ENCODE assay signal across 10 mouse cellular contexts in genomic region chr19:12012615-12013014, GRCm38 (mm10). TPM values are rescaled to one million over a fixed set of nuclear protein-coding genes. Genes with fewer than 3 reads are reported as not detected.
A peak's percentile ranks its signal among the peaks of the same experiment; 100 is the strongest.
DNase-seq lines count a peak whose midpoint lies in the region; ATAC-seq and TF ChIP-seq lines count a peak whose summit lies in the region.
"Had no signal": no experiment of that assay in that cellular context is flagged by ENCODE, and none has a peak within 500 bp of the region (broad histone marks: within the 10 kb centered on the region; RNA-seq: fewer than 3 reads in every experiment).

No protein-coding gene starts in this region.

- H3K9ac ChIP-seq in limb, embryonic 11.5 days (ENCODE audit: low read length) = no peak overlapping the region
- H3K9ac ChIP-seq in neural tube, embryonic 15.5 days (replicated peaks) = no peak overlapping the region

- H3K4me1 ChIP-seq in lung, adult 2 months (ENCODE audit: control insufficient read depth, insufficient read depth, low read length) = no peaks in the 10 kb centered on the region
- H3K4me1 ChIP-seq in forebrain, embryonic 10.5 days = peaks cover 13% of the 10 kb centered on the region
- H3K4me1 ChIP-seq in limb, embryonic 11.5 days (ENCODE audit: control insufficient read depth, insufficient read depth, low read length) = no peaks in the 10 kb centered on the region
- peaks cover 13% of the 10 kb centered on the region; the same call in 1 of the 2 replicates for H3K4me1 ChIP-seq in neural tube, embryonic 15.5 days

- peak overlapping the region; percentile 77 for H3K27ac ChIP-seq in forebrain, embryonic 10.5 days
- H3K27ac ChIP-seq in limb, embryonic 11.5 days (replicated peaks; ENCODE audit: low read depth, low read length) = no peak overlapping the region
- no peak overlapping the region for H3K27ac ChIP-seq in neural tube, embryonic 15.5 days (replicated peaks)

- TF ChIP-seq POLR2A in lung, adult 2 months (IDR thresholded peaks at IDR 0.05; ENCODE audit: borderline replicate concordance, extremely low read depth, low read depth, low read length) = no peak

- H3K27me3 ChIP-seq in forebrain, embryonic 10.5 days (ENCODE audit: poor library complexity, severe bottlenecking) = no peaks in the 10 kb centered on the region
- no peaks in the 10 kb centered on the region for H3K27me3 ChIP-seq in limb, embryonic 11.5 days (ENCODE audit: control insufficient read depth, insufficient read depth, low read length)
- no peaks in the 10 kb centered on the region for H3K27me3 ChIP-seq in neural tube, embryonic 15.5 days (replicated peaks)

- H3K36me3 ChIP-seq in forebrain, embryonic 10.5 days (replicated peaks) = no peaks in the 10 kb centered on the region
- H3K36me3 ChIP-seq in limb, embryonic 11.5 days (ENCODE audit: control insufficient read depth, insufficient read depth, low read length) = no peaks in the 10 kb centered on the region
- H3K36me3 ChIP-seq in neural tube, embryonic 15.5 days = no peaks in the 10 kb centered on the region

- peak overlapping the region; percentile 89 for H3K4me3 ChIP-seq in lung, adult 2 months (replicated peaks; ENCODE audit: extremely low read depth, low read depth, low read length)
- H3K4me3 ChIP-seq in forebrain, embryonic 10.5 days = peak overlapping the region; percentile 57
- peak overlapping the region; percentile 59 for H3K4me3 ChIP-seq in limb, embryonic 11.5 days (ENCODE audit: low read depth, low read length)
- peak overlapping the region; percentile 61 for H3K4me3 ChIP-seq in neural tube, embryonic 15.5 days (replicated peaks)

- H3K9me3 ChIP-seq in forebrain, embryonic 10.5 days = no peaks in the 10 kb centered on the region
- H3K9me3 ChIP-seq in limb, embryonic 11.5 days (ENCODE audit: control insufficient read depth, low read length) = no peaks in the 10 kb centered on the region
- no peaks in the 10 kb centered on the region for H3K9me3 ChIP-seq in neural tube, embryonic 15.5 days (replicated peaks)

- no peak for ATAC-seq in limb, embryonic 11.5 days (ENCODE audit: insufficient number of reproducible peaks, low FRiP score, low TSS enrichment, low read depth)
- no peak for ATAC-seq in neural tube, embryonic 15.5 days (ENCODE audit: low FRiP score)

- H3K4me2 ChIP-seq in limb, embryonic 11.5 days (ENCODE audit: low read depth, severe bottlenecking) = peak overlapping the region; percentile 48
- H3K4me2 ChIP-seq in neural tube, embryonic 15.5 days = peak overlapping the region; percentile 76

- no peak for DNase-seq in lung, adult 2 months
- DNase-seq in lung, postnatal 10 days = no peak
- DNase-seq in forebrain, embryonic 10.5 days (ENCODE audit: extremely low spot score, low spot score) = no peak
- DNase-seq in limb, embryonic 11.5 days (ENCODE audit: low spot score) = no peak
- no peak for DNase-seq in T-cell, adult 2 months (ENCODE audit: low spot score)
- no peak for DNase-seq in adrenal gland, adult (ENCODE audit: inconsistent age in 2 of 2, low spot score in 1 of 2)
- no peak for DNase-seq in left cerebral cortex, adult 8-10 months (ENCODE audit: low spot score in 2 of 2)

- under 1% methylated on average over 10 of the region's 10 CpGs for WGBS in lung, adult 2 months
- WGBS in forebrain, embryonic 10.5 days = 3% methylated on average over 10 of the region's 10 CpGs
- 2% methylated on average over 10 of the region's 10 CpGs for WGBS in limb, embryonic 11.5 days
- WGBS in neural tube, embryonic 15.5 days = 1% methylated on average over 10 of the region's 10 CpGs

- TF ChIP-seq CTCF in lung, adult 2 months (IDR thresholded peaks at IDR 0.05; ENCODE audit: insufficient read depth, low read length) = no peak

RNA-seq across cellular contexts. Expression of gene Olfr1423, which starts 28.5 kb away (rescaled TPM):
- polyA plus RNA-seq in lung, adult 2 months (2012; rRNA removed) = not detected in 2 replicates
- polyA plus RNA-seq in forebrain, embryonic 10.5 days (2016; fragmentation: Nextera tagmentation; extraction: Ambion mirVana) = 0.04 TPM in 2 replicates
- not detected in 2 replicates for polyA plus RNA-seq in limb, embryonic 11.5 days (2014; fragmentation: Nextera tagmentation; extraction: Ambion mirVana)
- not detected in 2 replicates for polyA plus RNA-seq in neural tube, embryonic 15.5 days (2015; fragmentation: Nextera tagmentation; extraction: Ambion mirVana)
- not detected for total RNA-seq in left cerebral cortex, adult 8-10 months (2022)
- total RNA-seq: adrenal gland, adult 2 months; gastrocnemius, postnatal 36 days had no signal
- polyA plus RNA-seq: adrenal gland, adult 2 months had no signal

RNA-seq across cellular contexts. Expression of gene Osbp, which starts 46.9 kb away (rescaled TPM):
- 14.0 and 23.4 TPM in 2 replicates for polyA plus RNA-seq in lung, adult 2 months (2012; rRNA removed)
- polyA plus RNA-seq in forebrain, embryonic 10.5 days (2016; fragmentation: Nextera tagmentation; extraction: Ambion mirVana) = 3.2 and 3.3 TPM in 2 replicates
- 6.1 and 7.2 TPM in 2 replicates for polyA plus RNA-seq in limb, embryonic 11.5 days (2014; fragmentation: Nextera tagmentation; extraction: Ambion mirVana)
- 3.4 and 3.8 TPM in 2 replicates for polyA plus RNA-seq in neural tube, embryonic 15.5 days (2015; fragmentation: Nextera tagmentation; extraction: Ambion mirVana)
- total RNA-seq in left cerebral cortex, adult 8-10 months (2022) = 10 to 100 TPM; 56.8 to 62.7 (median 59.6) TPM

RNA-seq across cellular contexts. Expression of gene Olfr1424, which starts 49.9 kb away (rescaled TPM):
- polyA plus RNA-seq in lung, adult 2 months (2012; rRNA removed) = not detected in 2 replicates
- not detected in 2 replicates for polyA plus RNA-seq in forebrain, embryonic 10.5 days (2016; fragmentation: Nextera tagmentation; extraction: Ambion mirVana)
- not detected in 2 replicates for polyA plus RNA-seq in limb, embryonic 11.5 days (2014; fragmentation: Nextera tagmentation; extraction: Ambion mirVana)
- not detected in 2 replicates for polyA plus RNA-seq in neural tube, embryonic 15.5 days (2015; fragmentation: Nextera tagmentation; extraction: Ambion mirVana)
- not detected for total RNA-seq in left cerebral cortex, adult 8-10 months (2022)
- total RNA-seq: adrenal gland, adult 2 months; gastrocnemius, postnatal 36 days had no signal
- polyA plus RNA-seq: adrenal gland, adult 2 months had no signal
